Mouse (Mus musculus): ENCODE measurements around the gene Leprot.

Leprot gene

DNA sequence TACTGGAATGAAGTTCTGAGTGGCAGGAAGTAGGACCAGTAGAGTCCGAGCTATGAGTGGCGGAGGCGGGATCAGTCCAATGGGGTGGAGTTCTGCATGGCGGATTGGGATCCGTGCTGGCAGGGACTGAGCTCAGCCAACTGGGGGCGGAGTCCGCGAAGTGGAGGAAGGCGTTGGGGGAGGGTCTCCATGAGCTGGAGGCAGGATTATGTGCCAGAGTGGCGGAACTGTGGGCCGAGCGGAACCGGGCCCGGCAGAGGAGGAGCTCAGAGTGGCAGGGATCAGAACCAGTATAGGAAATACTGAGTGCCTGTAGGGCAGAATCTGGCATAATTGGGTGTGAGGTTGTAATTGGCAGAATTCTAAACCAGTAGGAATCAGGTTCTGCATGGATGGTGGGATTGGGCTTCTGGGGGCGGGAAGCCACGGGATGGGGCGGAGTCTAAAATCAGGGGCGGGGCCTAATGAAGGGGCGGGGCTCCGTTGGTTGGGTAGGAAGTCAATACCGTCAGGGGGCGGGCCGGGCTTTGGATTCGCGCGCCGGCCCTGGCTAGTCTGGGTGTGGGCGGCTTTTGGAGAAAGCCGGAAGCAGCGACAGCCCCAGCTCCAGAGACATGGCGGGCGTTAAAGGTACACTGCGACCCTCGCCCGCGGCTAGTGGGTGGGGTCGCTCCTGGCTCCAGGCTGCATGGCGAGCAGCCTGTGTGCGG is at the start of gene Leprot:
Leprot (plus strand) TSS at position 523 of the 710 bp plus-strand sequence.
- in situ Hi-C loops (cut with MboI, MseI): loop anchor here (5.0 kb wide), 1 partner anchor 490 kb away; no protein-coding TSS in a partner anchor

DNA sequence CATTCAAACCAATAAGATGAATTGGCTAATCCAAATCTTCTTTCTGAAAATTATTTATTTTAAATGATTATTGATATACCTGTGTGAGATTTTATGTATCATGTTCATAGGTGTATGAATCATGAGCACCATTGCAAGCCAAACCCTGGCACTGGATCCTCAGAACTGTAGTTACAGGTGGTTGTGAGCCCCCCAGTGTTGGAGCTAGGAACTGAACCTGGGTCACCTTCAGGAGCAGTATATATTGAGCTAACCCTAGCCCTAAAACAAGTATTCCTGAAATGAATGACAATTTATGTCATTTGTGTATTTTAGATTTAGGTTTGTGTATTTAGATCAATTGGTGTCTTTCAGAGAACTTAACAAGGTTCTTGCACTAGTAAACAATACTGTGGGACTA is 45.8 kb upstream of the Leprot start:
- in situ Hi-C loops (cut with MboI, MseI): no loop called here

DNA sequence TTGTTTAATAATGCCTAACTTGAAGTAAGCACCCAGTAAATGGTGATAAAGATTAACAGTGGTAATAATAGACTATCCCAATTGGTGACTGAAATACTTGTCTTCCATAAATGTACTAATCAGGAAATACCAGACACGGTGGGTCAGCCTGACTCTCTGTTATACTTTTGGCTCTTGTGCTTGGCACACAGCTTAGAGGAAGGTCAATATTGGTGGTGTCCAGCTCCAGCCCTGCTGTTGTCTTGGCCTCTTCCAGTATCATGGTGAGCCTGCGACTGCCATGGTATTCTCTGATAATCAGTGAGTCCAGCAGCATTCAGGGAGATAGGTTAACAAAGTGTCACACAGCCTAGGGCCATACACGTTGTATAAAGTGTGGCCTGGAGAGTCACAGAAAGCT is 43.9 kb upstream of the Leprot start:
- in situ Hi-C loops (cut with MboI, MseI): no loop called here

DNA sequence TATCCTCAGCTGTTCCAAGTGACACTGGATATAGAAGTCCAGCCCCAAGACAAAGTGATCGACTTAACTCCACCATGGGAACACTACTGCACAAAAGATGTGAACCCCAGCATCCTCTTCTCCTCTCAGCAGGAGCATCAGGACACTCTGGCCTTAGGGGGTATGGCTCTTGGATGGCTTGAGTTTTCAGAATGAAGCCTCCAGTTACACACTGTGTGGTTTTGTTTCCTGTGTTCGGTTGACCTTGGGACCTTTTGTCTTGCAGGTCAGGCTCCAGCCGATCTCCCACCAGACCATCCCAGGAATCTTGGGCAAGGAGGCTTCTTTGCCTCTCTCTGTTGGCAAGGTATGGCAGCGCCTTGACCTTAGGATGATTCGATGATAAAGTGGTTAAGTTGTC is 31.0 kb upstream of the Leprot start:
- in situ Hi-C loops (cut with MboI, MseI): no loop called here

DNA sequence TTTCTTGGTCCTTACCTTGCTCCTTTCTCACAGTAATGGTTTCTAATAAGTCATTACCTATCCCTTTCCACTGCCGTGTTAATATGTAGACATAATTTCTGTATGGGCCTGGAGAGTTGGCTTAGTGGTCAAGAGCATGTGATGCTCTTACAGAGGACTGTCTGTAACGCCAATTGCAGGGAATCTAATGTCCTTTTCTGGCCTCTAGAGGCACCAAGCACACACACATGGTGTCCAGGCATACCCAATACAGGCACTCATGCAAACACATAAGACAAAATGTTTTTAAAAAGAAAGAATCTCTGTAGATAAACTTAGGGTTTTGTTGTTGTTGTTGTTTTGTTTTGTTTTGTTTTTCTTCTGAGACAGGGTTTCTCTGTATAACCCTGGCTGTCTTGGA is 29.8 kb upstream of the Leprot start:
- in situ Hi-C loops (cut with MboI, MseI): no loop called here

DNA sequence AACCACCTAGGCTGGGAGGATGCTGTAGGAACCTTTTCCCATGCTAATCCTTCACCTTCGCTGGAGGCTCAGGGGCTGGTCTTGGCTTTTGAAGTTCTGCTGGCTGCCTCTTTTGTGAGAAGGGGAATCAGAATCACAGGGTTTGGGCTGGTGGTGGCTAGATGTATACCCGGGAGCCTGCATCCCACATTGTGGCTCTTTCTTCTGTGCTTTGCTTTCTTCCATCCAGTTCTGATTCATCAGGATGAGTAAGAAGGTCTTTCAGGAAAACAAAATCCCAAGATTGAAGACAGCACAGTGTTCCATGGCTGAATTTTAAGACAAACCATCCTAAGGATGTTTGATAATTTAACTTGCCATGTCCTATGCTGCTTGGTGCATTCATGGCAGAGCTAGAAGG is 27.3 kb upstream of the Leprot start:
- in situ Hi-C loops (cut with MboI, MseI): no loop called here

DNA sequence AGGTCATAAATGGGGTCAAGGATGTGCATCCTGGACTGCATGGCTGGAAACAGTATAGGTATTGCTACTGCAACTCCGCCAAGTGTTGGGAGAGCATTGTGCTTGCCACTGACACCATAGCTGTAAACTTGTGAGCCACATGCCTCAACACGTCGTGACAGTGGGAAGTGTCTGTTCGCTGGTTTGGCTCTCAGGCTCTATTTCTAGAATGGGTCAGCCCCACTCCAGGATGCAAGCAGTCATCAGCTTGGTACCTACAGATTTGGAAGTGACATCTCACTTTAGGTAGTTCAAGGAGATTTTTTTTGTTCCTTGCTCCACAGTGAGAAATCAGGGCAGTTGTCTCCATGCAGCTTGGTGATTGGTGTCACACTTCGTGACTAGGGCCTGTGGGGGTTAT is 26.3 kb upstream of the Leprot start:
- in situ Hi-C loops (cut with MboI, MseI): no loop called here

DNA sequence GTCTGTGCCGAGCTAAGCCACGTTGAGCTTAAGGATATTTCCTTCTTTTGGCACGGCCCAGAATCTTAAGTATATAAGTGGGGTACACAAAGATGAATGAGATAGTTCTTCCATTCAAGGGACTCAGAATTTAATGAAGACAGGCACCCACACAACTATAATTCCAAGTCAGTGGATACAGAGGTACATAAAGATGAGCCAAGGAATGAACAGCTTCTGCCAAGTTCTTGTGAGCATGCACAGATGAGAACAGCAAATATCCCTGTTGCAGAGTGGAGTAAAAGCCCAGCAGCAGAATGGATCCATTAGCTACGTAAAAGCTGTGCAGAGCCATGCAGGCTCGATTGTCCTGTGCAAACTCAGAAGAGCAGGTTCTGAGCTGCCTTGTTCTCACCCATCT is 22.2 kb upstream of the Leprot start:
- in situ Hi-C loops (cut with MboI, MseI): no loop called here

DNA sequence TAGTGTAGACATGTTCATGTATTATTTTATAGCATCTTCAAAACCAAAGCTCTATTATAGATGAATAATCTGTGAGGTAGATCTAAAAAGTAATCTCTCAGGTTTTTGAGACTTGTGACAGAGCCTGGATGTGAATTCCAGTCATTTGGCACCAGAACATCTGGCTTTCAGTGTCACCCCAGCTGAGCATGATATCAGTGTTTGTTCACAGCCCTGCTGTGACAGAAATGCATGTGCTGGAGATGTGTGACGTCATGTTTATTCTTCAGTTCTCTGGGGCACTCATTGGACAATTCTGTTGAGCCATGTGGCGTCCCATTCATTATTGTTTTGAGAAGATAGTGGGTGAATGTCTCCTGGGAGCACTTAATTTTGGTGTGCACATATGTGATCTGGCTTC is 11.9 kb upstream of the Leprot start:
- in situ Hi-C loops (cut with MboI, MseI): no loop called here

DNA sequence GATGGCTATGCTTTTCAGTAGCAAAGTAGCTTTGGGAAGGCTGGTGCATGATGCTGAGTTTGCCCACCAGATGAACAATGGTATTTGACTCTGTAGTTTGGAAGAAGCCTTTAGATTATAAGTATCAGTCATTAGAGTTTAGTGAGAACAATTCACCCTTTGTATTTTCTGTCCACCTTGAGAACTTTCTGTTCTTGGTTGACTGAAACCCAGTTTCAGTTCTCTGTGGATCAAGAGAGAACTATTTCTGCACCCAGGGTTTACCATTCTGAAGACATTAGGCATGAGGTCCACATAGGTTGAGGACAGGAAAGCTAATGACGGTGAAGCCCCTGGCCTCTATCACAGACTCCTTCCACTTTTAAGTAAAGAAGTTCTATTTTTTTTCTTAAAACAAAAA is 10.0 kb upstream of the Leprot start:
- in situ Hi-C loops (cut with MboI, MseI): no loop called here

DNA sequence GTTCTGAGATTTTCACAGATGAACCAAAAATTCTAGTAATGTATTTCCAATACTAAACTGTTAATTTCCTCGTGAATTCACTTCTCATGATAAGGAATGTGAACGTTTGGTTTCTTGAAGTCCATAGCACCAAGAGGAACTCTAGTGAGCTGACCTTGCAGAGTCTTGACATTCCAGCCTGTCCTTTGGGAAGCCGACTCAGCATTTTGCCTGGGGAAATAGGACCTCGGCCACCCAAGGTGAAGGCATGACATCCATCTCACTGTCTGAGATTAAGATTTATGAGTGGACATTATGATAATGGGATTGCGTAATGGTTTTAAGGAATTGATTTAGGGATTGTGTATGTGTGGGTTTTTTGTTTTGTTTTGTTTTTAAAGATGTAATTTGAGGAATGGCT is 6.9 kb upstream of the Leprot start:
- in situ Hi-C loops (cut with MboI, MseI): no loop called here

DNA sequence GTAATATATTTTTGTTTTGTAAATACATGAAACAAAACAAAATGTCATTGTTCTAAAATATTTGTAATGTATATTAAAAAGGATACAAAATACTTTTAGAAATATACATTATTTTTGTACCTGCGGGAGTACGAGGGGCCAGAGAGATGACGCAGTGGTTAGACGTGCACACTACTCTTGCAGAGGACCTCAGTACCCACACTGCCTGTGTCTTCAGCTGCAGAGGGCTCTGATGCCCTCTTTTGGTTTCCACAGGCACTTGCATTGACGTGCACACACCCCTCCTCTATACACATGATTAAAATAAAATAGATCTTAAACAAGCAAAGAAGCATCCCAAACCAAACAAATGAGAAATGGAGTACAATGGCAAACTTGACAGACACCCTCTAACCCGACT is 4.8 kb upstream of the Leprot start:
- in situ Hi-C loops (cut with MboI, MseI): no loop called here

DNA sequence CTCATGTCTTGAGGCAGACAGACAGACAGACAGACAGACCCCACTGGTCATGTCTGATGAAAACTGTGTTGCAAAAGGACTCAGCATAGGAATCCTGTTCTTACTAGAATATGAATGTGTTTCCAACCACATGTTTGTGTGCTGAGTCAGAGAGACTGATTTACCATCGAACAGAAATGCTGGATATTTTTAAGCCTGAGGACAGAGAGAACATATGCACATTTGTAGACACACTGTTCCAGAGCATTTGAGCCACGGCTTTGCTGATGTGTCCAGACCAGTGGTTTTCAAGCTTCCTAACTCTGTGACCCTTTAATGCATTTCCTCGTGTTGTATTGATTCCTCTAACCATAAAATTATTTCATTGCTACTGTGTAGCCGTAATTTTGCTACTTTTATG is 4.3 kb upstream of the Leprot start:
- in situ Hi-C loops (cut with MboI, MseI): no loop called here

DNA sequence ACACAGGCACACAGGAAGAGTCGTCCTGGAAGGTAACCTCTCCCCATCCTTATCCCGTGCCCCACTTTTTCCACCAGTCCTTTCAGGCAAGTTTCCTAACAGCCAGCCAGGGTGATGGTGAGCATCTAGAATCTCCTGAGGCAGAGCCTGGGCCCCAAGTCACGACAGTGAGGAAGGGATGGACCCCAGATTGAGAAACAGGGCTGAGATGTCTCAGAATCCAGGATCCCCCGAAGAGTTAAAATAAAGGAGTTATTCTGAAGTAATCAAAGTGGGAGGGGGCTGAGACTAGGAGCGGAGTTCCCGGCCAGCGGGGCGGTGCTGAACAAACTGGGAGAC is 692 bp upstream of the Leprot start:
- in situ Hi-C loops (cut with MboI, MseI): loop anchor here (5.0 kb wide), 1 partner anchor 490 kb away; no protein-coding TSS in a partner anchor

DNA sequence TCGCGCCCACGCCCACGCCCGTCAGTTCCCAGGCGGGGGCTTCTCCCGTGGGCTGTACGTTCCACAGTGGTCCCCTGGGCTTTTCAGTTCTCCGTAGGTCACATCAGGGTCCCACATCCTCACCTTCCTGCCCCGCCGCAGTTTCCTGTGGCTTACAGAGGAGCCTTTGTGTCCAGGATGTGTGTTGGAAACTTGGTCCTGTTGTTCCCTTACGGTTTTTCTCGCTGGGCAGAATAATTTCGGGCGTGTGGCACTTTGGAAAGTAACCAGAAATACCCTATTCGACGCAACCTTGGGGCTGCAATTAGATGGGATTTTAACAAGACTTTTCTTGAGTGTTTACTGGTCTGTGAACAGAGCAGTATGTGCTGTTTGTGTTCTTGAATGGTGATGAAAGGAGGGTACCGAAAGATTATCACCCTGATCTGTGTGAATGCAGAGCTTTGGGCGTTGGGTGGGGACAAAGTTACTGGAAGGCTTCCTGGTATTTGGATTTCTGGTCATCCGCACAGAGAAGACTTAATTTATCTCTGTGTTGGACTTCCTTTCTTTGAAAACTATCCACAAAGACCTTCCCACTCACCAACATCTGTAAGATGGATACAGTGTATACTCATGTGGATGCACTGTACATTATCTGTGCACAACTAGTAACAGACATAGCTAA is 591 bp downstream of the Leprot start:
- in situ Hi-C loops (cut with MboI, MseI): loop anchor here (5.0 kb wide), 1 partner anchor 491 kb away; no protein-coding TSS in a partner anchor

DNA sequence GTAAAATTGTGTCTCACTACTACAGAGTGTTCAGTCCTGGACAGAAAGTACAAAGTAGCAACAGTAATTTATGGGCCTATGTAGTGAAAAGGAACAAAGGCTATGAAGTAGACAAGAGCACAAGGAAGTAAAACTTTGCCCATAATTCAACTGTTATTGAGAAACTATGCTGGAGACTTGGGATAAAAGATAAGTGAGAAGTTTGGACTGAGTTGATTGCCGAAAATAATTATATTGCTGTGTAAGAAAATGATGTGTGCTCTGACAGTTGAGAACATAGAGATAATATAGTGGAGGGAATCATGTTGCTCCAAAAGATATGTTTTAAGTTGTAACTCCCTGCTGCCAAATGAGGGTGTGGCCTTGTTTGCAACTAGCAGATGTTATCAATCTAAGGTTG is 1.2 kb downstream of the Leprot start:
- in situ Hi-C loops (cut with MboI, MseI): loop anchor here (5.0 kb wide), 1 partner anchor 491 kb away; no protein-coding TSS in a partner anchor

DNA sequence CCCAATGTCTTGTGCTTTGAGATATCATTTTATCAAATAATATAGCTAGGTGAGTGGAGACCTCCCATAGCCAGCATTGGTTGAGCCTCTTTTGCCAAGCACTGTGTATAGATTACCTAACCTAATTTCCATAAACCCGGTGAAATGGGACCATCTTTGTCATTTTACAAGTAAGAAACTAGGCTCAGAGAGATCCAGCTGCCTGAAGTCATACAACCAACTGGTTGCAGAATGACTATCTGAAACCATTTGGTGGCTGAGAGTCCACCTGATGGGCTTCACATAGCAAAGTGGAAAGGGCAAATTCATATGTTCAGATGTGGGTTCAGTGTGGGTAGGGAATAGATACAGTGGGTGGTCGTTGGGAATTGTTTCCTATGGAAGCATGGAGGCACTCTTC is 3.4 kb downstream of the Leprot start:
- in situ Hi-C loops (cut with MboI, MseI): loop anchor here (25.0 kb wide), 1 partner anchor 1686 kb away; no protein-coding TSS in a partner anchor

DNA sequence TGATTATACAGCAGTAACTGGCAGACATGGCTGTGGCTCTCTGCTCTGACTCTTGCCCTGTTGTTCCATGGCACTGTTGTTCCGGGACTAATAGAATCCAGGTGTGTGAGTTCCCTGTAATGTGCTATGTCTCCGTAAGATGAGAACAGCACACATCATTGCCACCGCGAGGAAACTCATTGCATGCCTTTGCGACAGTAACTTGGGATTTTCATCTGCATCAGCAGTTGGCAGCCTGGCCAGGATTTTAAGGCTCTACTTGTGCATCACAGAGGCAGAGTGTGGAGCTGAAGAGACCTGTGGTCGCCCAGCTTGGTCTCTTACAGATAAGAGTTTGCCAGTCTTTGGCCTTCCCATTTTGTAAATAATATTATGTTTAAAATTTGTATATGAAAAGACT is 6.7 kb downstream of the Leprot start:
- in situ Hi-C loops (cut with MboI, MseI): loop anchor here (25.0 kb wide), 1 partner anchor 1683 kb away; no protein-coding TSS in a partner anchor

DNA sequence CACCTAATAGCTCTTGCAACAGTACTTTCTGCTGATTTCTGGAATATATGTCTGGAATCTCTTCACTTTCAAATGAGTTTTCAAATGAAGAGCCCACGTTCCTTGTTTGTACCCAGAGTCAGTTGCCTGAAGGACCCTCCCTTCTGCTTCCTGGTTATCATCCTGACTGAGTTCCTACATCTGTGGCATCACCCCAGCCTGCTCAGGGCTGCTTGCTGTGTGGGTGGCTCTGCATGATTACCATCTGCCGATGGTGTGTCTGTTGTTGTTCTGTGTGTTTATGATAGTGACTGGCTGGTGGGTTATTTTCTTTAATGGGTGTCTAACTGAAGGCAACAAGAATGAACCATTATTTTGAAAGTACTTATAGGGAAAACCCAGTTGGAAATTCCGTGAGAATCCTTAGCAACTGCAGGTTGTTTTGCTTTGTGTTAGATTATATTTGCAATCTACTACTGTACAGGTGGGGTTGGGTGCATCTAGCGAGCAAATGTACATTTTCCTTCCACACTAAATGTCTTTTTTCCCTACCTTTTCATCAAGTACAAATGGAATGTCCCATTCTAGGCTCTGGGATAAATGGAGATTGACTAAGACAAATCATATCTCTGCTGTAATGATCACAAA is 7.4 kb downstream of the Leprot start:
- in situ Hi-C loops (cut with MboI, MseI): loop anchor here (5.0 to 25.0 kb wide), 2 partner anchors 332 to 1682 kb away; partner anchors contain the start of gene Gm12789

DNA sequence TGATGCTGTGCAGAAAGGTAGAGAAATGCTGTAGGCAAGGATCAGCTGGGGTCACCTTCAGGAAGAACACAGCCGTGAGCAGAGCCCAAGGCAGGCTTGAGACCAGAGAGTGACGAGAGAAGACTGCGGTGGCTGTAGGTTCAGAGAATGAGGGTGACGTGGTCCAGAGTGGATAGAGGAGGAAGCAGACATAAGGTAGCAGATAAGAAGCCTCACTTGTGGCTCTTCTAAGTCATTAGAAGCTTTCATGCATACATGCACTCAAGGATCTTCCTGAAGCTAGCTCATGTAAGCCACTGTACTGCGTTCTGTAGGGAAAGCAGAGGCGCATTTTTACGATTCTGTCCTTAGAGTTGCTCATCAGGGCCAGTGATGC is 7.9 kb downstream of the Leprot start:
- in situ Hi-C loops (cut with MboI, MseI): loop anchor here (5.0 to 25.0 kb wide), 2 partner anchors 332 to 1682 kb away; partner anchors contain the start of gene Gm12789

DNA sequence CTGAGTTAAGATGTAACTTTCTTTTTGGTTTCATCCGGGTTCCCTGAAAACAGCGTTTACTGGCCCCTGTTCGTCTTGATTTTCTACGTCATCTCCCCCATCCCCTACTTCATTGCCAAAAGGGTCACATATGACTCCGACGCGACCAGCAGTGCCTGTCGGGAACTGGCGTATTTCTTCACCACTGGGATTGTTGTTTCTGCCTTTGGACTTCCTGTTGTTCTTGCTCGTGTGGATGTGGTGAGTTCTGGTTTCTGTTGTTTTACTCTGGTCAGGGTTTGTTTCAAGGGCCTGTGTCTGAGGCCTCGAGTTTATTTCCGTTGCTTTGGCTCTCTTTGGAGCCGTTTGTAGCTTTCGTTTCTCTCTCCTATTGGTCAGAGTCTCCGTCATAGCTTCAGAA is 8.5 kb downstream of the Leprot start:
- in situ Hi-C loops (cut with MboI, MseI): loop anchor here (5.0 to 25.0 kb wide), 2 partner anchors 331 to 1681 kb away; partner anchors contain the start of gene Gm12789

DNA sequence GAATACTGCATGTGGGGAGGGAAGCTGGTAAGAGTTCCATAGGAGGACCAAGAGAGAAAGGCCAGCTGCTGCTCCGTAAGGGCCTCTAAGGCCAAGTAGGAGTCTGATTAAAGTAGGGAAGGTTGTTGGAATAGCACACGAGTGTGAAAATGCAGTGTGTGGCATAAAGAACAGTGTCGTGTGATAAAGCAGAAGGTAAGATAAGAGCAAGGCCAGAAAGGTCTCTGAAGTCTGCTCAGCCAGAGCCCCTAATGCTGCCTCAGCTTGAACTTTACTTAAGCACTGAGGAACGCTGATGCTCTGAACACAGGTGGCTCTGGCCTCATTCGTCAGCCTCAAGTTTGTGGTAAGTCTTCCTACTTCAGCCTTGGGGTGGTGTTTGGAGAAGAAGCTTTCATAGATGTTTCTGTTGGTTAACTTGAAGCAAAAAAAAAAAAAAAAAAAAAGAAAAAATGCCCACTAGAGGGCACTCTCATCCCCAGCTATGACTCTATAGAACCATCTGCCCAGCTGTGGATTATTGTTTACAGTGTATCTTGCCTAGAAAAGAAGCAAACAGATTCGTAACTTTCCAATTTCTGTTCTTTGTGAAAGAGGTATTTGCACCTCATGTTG is 9.5 kb downstream of the Leprot start:
- in situ Hi-C loops (cut with MboI, MseI): loop anchor here (5.0 to 25.0 kb wide), 2 partner anchors 330 to 1680 kb away; partner anchors contain the start of gene Gm12789

All from regulatory T cell (primary cell).